Mouse (Mus musculus): ENCODE results near the gene Plk5. TPM values are rescaled to one million over a fixed set of nuclear protein-coding genes. Genes with fewer than 3 reads are reported as not detected.

Plk5 gene
- polyA plus RNA-seq, 2 experiments, result 0.09 to 0.10 TPM

- Histone ChIP-seq H3K9me3 (ENCODE audit: control insufficient read depth, low read length) (no peaks in the 10 kb centered on the region), H3K36me3 (replicated peaks; ENCODE audit: control insufficient read depth, insufficient read depth, low read depth) (peaks cover 28% of the 10 kb centered on the region), H3K4me2 (ENCODE audit: low read depth) (peak within 1 kb of the TSS; percentile 99), H3K4me3 (ENCODE audit: insufficient read depth in 1 of 2, low read depth in 2 of 2, low read length in 2 of 2) (peak within 1 kb of the TSS; percentile 64 to 90), H3K27me3 (ENCODE audit: control insufficient read depth, insufficient read depth, low read length) (no peaks in the 10 kb centered on the region), H3K27ac (peak within 1 kb of the TSS; percentile 97), H3K4me1 (replicated peaks; ENCODE audit: control insufficient read depth in 2 of 2, insufficient read depth in 2 of 2, low read length in 1 of 2) (peaks cover 17 to 19% of the 10 kb centered on the region in 2 experiments), H3K9ac (replicated peaks) (peak within 1 kb of the TSS; percentile 95)
- TF ChIP-seq EP300 (IDR thresholded peaks at IDR 0.05; ENCODE audit: low read depth), result no peak
- TF ChIP-seq CTCF (IDR thresholded peaks at IDR 0.05; ENCODE audit: low read depth), result no peak
- WGBS (ENCODE audit: insufficient replicate concordance), result under 1% methylated on average over 80 of the region's 82 CpGs
- ATAC-seq (ENCODE audit: insufficient read depth) (peak; percentile 94), DNase-seq (ENCODE audit: low read depth in 3 of 3, low spot score in 3 of 3) (peak; percentile 100)
These were observed 43.1 kb downstream of the Plk5 start, which contains the start of gene Mbd3 for GRCm38 (mm10) chr10:80399191-80399972. TSS of gene Mbd3 (minus strand) at chr10:80399550.

DNA sequence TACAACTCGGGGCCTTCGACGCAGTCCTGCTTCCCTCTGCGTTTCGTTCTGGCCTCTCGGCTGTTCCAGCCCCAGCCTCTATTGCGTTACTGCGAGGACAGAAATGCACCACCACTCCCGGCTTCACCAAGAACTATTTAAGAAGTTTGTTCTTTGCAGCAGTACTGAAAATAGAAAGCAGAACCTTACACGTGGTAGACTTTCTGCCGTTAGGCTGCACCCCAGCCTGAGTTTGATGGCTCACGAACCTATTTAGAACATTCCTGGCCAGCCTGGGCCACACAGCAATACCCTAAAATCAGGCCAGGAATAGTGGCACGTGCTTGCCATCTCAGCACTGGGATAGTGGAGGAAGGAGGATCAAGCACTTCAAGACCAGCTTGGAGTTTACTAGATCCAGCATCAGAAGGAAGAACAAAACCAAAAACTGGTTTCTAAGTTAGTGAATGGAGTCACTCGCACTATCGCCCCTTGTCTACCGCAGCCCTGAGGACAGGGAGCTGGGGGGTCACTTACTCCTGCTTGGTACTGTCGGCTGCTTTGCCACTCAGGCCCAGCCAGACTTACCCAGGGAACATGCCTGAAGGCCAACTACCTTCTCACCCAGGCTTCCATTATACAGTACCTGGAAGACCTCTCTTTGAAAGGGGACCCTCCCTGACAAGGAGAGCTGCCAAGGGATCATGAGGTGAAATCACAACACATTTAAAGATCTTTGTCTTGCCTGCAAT lies 43.9 kb downstream of the Plk5 start:
- ATAC-seq (ENCODE audit: insufficient read depth) (no peak), DNase-seq (ENCODE audit: low read depth in 3 of 3, low spot score in 3 of 3) (no peak)
- Histone ChIP-seq H3K4me1 (replicated peaks; ENCODE audit: control insufficient read depth in 2 of 2, insufficient read depth in 2 of 2, low read length in 1 of 2) (peaks cover 18 to 21% of the 10 kb centered on the region in 2 experiments), H3K9ac (replicated peaks) (peak overlapping the region; percentile 82), H3K27me3 (ENCODE audit: control insufficient read depth, insufficient read depth, low read length) (no peaks in the 10 kb centered on the region), H3K4me3 (ENCODE audit: insufficient read depth in 1 of 2, low read depth in 2 of 2, low read length in 2 of 2) (peak overlapping the region; percentile 62 to 90), H3K36me3 (replicated peaks; ENCODE audit: control insufficient read depth, insufficient read depth, low read depth) (peaks cover 22% of the 10 kb centered on the region), H3K27ac (peak overlapping the region; percentile 76), H3K4me2 (ENCODE audit: low read depth) (peak overlapping the region; percentile 91), H3K9me3 (ENCODE audit: control insufficient read depth, low read length) (no peaks in the 10 kb centered on the region)
- WGBS (ENCODE audit: insufficient replicate concordance), result 12% methylated on average over 17 of the region's 17 CpGs
- TF ChIP-seq EP300 (IDR thresholded peaks at IDR 0.05; ENCODE audit: low read depth) (no peak), CTCF (IDR thresholded peaks at IDR 0.05; ENCODE audit: low read depth) (no peak)

GRCm38 (mm10) chr10:80400704-80401161 lies 44.5 kb downstream of the Plk5 start:
- ATAC-seq (ENCODE audit: insufficient read depth), result no peak
- peak overlapping the region in 1 of 2 experiments; percentile 90; a peak in 1 of 4 replicates for H3K4me3 ChIP-seq (ENCODE audit: insufficient read depth in 1 of 2, low read depth in 2 of 2, low read length in 2 of 2)
- no peak for DNase-seq (ENCODE audit: low read depth in 3 of 3, low spot score in 3 of 3)
- H3K27ac ChIP-seq, result peak overlapping the region; percentile 76
- H3K9me3 ChIP-seq (ENCODE audit: control insufficient read depth, low read length), result no peaks in the 10 kb centered on the region
- TF ChIP-seq EP300 (IDR thresholded peaks at IDR 0.05; ENCODE audit: low read depth) (no peak), CTCF (IDR thresholded peaks at IDR 0.05; ENCODE audit: low read depth) (no peak)
- no peaks in the 10 kb centered on the region for H3K27me3 ChIP-seq (ENCODE audit: control insufficient read depth, insufficient read depth, low read length)
- H3K4me1 ChIP-seq (replicated peaks; ENCODE audit: control insufficient read depth in 2 of 2, insufficient read depth in 2 of 2, low read length in 1 of 2), result peaks cover 24 to 27% of the 10 kb centered on the region in 2 experiments
- WGBS (ENCODE audit: insufficient replicate concordance), result 54% methylated on average over 4 of the region's 4 CpGs
- peak overlapping the region; percentile 91 for H3K4me2 ChIP-seq (ENCODE audit: low read depth)
- H3K9ac ChIP-seq (replicated peaks), result peak overlapping the region; percentile 82
- H3K36me3 ChIP-seq (replicated peaks; ENCODE audit: control insufficient read depth, insufficient read depth, low read depth), result peaks cover 19% of the 10 kb centered on the region

- no peak overlapping the region for H3K4me3 ChIP-seq (ENCODE audit: insufficient read depth in 1 of 2, low read depth in 2 of 2, low read length in 2 of 2)
- no peak overlapping the region for H3K27ac ChIP-seq
- WGBS (ENCODE audit: insufficient replicate concordance), result 82% methylated on average over 4 of the region's 4 CpGs
- H3K36me3 ChIP-seq (replicated peaks; ENCODE audit: control insufficient read depth, insufficient read depth, low read depth), result peaks cover 19% of the 10 kb centered on the region
- H3K4me2 ChIP-seq (ENCODE audit: low read depth), result no peak overlapping the region
- DNase-seq (ENCODE audit: low read depth in 3 of 3, low spot score in 3 of 3) (no peak), ATAC-seq (ENCODE audit: insufficient read depth) (no peak)
- peak; percentile 87 for TF ChIP-seq CTCF (IDR thresholded peaks at IDR 0.05; ENCODE audit: low read depth)
- no peak for TF ChIP-seq EP300 (IDR thresholded peaks at IDR 0.05; ENCODE audit: low read depth)
- no peak overlapping the region for H3K9ac ChIP-seq (replicated peaks)
- no peaks in the 10 kb centered on the region for H3K9me3 ChIP-seq (ENCODE audit: control insufficient read depth, low read length)
- no peaks in the 10 kb centered on the region for H3K27me3 ChIP-seq (ENCODE audit: control insufficient read depth, insufficient read depth, low read length)
- H3K4me1 ChIP-seq (replicated peaks; ENCODE audit: control insufficient read depth in 2 of 2, insufficient read depth in 2 of 2, low read length in 1 of 2), result peaks cover 23 to 26% of the 10 kb centered on the region in 2 experiments
These were observed 46.9 kb downstream of the Plk5 start for GRCm38 (mm10) chr10:80403044-80403692.

Data from liver, embryonic 14.5 days (tissue).